Mouse (Mus musculus): Measurements from ENCODE around the gene Prl6a1. TPM values are rescaled to one million over a fixed set of nuclear protein-coding genes. Genes with fewer than 3 reads are reported as not detected.

Prl6a1 gene
- polyA plus RNA-seq (2012; ENCODE audit: insufficient read depth, insufficient read length, missing spikeins), result not detected in 2 replicates

GRCm38 (mm10) chr13:27312334-27313225 lies at the start of gene Prl6a1:
Gene Prl6a1 (plus strand): TSS chr13:27312627.
- H3K4me1 ChIP-seq (ENCODE audit: control insufficient read depth, insufficient read depth, insufficient read length, low read length), result no peaks in the 10 kb centered on the region
- H3K4me3 ChIP-seq (ENCODE audit: insufficient read depth, low read depth, low read length), result no peak within 1 kb of the TSS
- no peak within 1 kb of the TSS for H3K27ac ChIP-seq (replicated peaks; ENCODE audit: low read depth, low read length)

- Histone ChIP-seq H3K4me1 (ENCODE audit: control insufficient read depth, insufficient read depth, insufficient read length, low read length) (no peaks in the 10 kb centered on the region), H3K27ac (replicated peaks; ENCODE audit: low read depth, low read length) (no peak overlapping the region), H3K4me3 (ENCODE audit: insufficient read depth, low read depth, low read length) (no peak overlapping the region)
These were observed 22.6 kb downstream of the Prl6a1 start for GRCm38 (mm10) chr13:27334989-27335388.

- Histone ChIP-seq H3K4me1 (ENCODE audit: control insufficient read depth, insufficient read depth, insufficient read length, low read length) (no peaks in the 10 kb centered on the region), H3K4me3 (ENCODE audit: insufficient read depth, low read depth, low read length) (no peak overlapping the region), H3K27ac (replicated peaks; ENCODE audit: low read depth, low read length) (no peak overlapping the region)
These were observed 30.4 kb downstream of the Prl6a1 start for GRCm38 (mm10) chr13:27342733-27343275.

GRCm38 (mm10) chr13:27345373-27345772 lies 32.9 kb downstream of the Prl6a1 start, which contains the start of gene Prl8a2:
Gene Prl8a2 (plus strand): TSS chr13:27345673.
- Histone ChIP-seq H3K4me3 (ENCODE audit: insufficient read depth, low read depth, low read length) (no peak within 1 kb of the TSS), H3K27ac (replicated peaks; ENCODE audit: low read depth, low read length) (no peak within 1 kb of the TSS), H3K4me1 (ENCODE audit: control insufficient read depth, insufficient read depth, insufficient read length, low read length) (no peaks in the 10 kb centered on the region)

Other genes with a start within 250 kb of the Prl6a1 start
- gene Prl3d1, start 218.4 kb upstream of the Prl6a1 start, polyA plus RNA-seq (2012; ENCODE audit: insufficient read depth, insufficient read length, missing spikeins), result not detected in 2 replicates
- not detected in 2 replicates for gene Prl3d2, start 190.9 kb upstream of the Prl6a1 start, polyA plus RNA-seq (2012; ENCODE audit: insufficient read depth, insufficient read length, missing spikeins)
- not detected in 2 replicates for gene Prl3d3, start 155.8 kb upstream of the Prl6a1 start, polyA plus RNA-seq (2012; ENCODE audit: insufficient read depth, insufficient read length, missing spikeins)
- gene Prl3c1, start 116.0 kb upstream of the Prl6a1 start, polyA plus RNA-seq (2012; ENCODE audit: insufficient read depth, insufficient read length, missing spikeins), result not detected in 2 replicates
- not detected in 2 replicates for gene Prl3b1, start 70.8 kb upstream of the Prl6a1 start, polyA plus RNA-seq (2012; ENCODE audit: insufficient read depth, insufficient read length, missing spikeins)
- gene Prl3a1, start 53.2 kb upstream of the Prl6a1 start, polyA plus RNA-seq (2012; ENCODE audit: insufficient read depth, insufficient read length, missing spikeins), result not detected in 2 replicates
- gene Prl8a2, start 33.0 kb downstream of the Prl6a1 start, polyA plus RNA-seq (2012; ENCODE audit: insufficient read depth, insufficient read length, missing spikeins), result not detected in 2 replicates
- gene Prl2b1, start 78.2 kb downstream of the Prl6a1 start, polyA plus RNA-seq (2012; ENCODE audit: insufficient read depth, insufficient read length, missing spikeins), result not detected in 2 replicates
- gene Prl8a6, start 126.1 kb downstream of the Prl6a1 start, polyA plus RNA-seq (2012; ENCODE audit: insufficient read depth, insufficient read length, missing spikeins), result not detected in 2 replicates
- gene Prl8a8, start 200.6 kb downstream of the Prl6a1 start, polyA plus RNA-seq (2012; ENCODE audit: insufficient read depth, insufficient read length, missing spikeins), result not detected in 2 replicates